Mouse (Mus musculus): Measurements from ENCODE around the gene Slc39a11. TPM values are rescaled to one million over a fixed set of nuclear protein-coding genes. Genes with fewer than 3 reads are reported as not detected.

The Slc39a11 gene
- polyA plus RNA-seq, 1 experiment from 2014 or later = 21.8 TPM

DNA sequence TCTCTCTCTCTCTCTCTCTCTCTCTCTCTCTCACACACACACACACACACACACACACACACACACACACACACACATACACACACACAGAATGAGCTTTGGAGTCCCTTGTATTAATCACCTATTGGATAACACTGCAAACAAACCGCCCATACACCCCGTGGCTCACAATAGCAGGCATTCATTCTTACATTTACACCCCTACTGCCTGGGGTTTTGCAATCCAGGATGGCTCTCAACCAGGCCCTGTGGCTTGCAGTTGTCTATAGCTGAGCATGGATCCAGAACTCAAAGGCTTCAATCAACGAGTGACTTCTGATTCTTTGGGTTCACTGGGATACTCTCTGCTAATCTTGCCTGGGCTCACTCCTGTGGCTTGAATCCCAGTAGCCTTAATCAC lies 424.1 kb downstream of the Slc39a11 start:
- Histone ChIP-seq H3K4me3 (ENCODE audit: low read depth, low read length) (no peak overlapping the region), H3K4me1 (ENCODE audit: insufficient read depth) (0 out of 2 replicates have a peak, but pooled peaks cover 3% of the 10 kb centered on the region), H3K9ac (no peak overlapping the region), H3K27ac (ENCODE audit: low read depth) (no peak overlapping the region), H3K4me2 (no peak overlapping the region), H3K27me3 (ENCODE audit: insufficient read depth, low read length) (no peaks in the 10 kb centered on the region), H3K36me3 (ENCODE audit: insufficient read depth) (no peaks in the 10 kb centered on the region), H3K9me3 (ENCODE audit: low read depth, low read length) (no peaks in the 10 kb centered on the region)
- no peak for DNase-seq
- 53% methylated on average over 3 of the region's 3 CpGs for WGBS
- TF ChIP-seq CTCF (IDR thresholded peaks at IDR 0.05; ENCODE audit: low read depth) = no peak
- ATAC-seq (ENCODE audit: insufficient read depth) = no peak

DNA sequence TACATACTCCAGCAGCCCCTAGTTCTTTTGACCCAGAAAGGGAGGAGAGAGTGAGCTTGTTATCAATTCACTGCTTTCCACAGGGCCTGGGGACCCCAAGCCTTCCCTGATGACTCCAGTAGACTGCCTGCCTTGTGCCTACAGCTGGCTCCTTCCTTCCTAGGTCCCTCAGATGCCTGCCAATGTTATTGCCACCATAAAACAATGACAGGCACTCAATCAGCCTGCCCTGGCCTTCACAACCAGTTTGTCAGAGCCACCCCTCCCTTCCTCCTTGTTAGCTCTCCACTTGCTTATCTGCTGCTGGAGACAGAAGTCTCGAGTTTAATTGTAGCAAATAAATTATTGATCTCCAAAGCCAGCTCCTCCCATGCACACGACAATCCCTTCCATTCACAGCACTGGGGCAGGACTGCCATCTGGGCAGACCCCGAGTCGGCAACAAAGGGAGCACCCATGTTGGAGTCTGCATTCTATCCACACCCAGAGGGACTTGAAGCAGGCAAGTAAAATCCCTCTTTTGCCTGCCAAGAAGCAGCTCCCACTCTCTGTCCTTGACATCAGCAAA lies 426.0 kb downstream of the Slc39a11 start:
- Histone ChIP-seq H3K4me3 (ENCODE audit: low read depth, low read length) (no peak overlapping the region), H3K9ac (no peak overlapping the region), H3K4me1 (ENCODE audit: insufficient read depth) (0 out of 2 replicates have a peak, but pooled peaks cover 3% of the 10 kb centered on the region), H3K27me3 (ENCODE audit: insufficient read depth, low read length) (no peaks in the 10 kb centered on the region), H3K36me3 (ENCODE audit: insufficient read depth) (no peaks in the 10 kb centered on the region), H3K4me2 (no peak overlapping the region), H3K9me3 (ENCODE audit: low read depth, low read length) (no peaks in the 10 kb centered on the region), H3K27ac (ENCODE audit: low read depth) (no peak overlapping the region)
- no peak for TF ChIP-seq CTCF (IDR thresholded peaks at IDR 0.05; ENCODE audit: low read depth)
- WGBS = 38% methylated on average over 4 of the region's 4 CpGs
- DNase-seq (no peak), ATAC-seq (ENCODE audit: insufficient read depth) (no peak)

DNA sequence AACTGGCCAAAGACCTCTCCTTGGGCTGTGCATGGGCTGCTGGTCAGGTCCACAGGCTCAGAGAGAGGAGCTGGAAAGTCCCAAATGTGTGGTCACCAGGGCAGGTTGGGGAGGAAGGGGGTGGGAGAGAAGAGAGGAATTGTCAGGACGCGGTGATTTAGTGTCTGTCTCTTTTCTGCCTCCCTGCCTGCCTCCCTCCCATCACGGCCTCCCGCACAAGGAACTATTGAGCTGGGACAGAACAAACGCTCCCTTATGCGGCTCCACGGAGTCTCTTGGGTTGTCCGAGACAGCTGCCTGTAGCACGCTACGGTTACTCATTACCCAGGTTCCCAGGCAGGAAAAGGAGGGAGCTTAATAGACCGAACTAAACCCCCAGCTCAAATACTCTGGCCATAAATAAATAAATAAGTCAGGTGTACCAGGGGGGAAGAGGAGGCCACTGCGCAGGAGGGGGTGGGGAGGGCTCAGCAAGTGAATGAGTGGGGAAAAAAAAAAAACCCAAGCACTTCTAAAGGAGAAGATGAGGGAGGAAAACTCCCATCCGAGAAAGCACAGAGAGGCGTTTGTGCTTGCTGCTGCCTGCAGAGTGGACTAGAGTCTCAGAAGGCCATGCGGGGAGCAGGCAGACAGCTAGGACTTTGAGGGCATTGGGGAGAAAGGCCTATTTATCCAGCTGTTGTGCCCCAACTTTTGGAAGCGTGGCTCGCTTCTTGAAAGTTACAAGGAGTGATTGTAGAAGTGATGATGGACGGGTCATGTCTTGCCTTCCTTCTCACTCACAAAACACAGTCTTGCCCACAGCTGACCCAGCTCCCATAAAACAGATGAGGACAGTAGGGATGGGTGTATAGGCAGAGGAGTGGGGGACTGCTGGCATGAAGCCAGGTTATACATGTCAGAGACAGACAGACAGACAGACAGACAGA lies 428.3 kb downstream of the Slc39a11 start:
- peak overlapping the region; percentile 38 for H3K4me2 ChIP-seq
- ATAC-seq (ENCODE audit: insufficient read depth) (peak; percentile 81), DNase-seq (peak; percentile 57)
- H3K9ac ChIP-seq = no peak overlapping the region
- WGBS = 21% methylated on average over 18 of the region's 18 CpGs
- peak overlapping the region; percentile 82 for H3K27ac ChIP-seq (ENCODE audit: low read depth)
- no peak overlapping the region for H3K4me3 ChIP-seq (ENCODE audit: low read depth, low read length)
- no peaks in the 10 kb centered on the region for H3K36me3 ChIP-seq (ENCODE audit: insufficient read depth)
- TF ChIP-seq CTCF (IDR thresholded peaks at IDR 0.05; ENCODE audit: low read depth) = no peak
- 0 out of 2 replicates have a peak, but pooled peaks cover 3% of the 10 kb centered on the region for H3K4me1 ChIP-seq (ENCODE audit: insufficient read depth)
- H3K27me3 ChIP-seq (ENCODE audit: insufficient read depth, low read length) = no peaks in the 10 kb centered on the region
- H3K9me3 ChIP-seq (ENCODE audit: low read depth, low read length) = no peaks in the 10 kb centered on the region

DNA sequence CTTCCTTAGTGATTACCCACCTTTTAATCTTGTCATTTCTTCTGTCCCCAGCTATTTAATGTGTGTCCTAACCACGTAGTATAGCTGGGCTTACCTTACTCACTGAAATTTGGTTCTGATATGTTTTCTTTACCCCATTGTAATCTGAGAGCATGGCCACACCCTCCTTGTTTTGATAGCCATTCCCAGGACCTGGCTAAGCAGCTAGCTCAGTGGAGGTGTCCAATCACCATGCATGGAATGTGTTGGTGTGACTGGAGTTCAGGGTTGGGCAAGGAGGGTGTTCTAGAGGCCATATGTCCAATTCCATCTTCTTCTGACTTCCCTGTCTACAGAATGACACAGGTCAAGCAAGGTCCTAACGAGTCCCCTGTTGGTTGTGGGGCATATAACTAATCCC lies 429.2 kb downstream of the Slc39a11 start:
- H3K9ac ChIP-seq = no peak overlapping the region
- 0 out of 2 replicates have a peak, but pooled peaks cover 3% of the 10 kb centered on the region for H3K4me1 ChIP-seq (ENCODE audit: insufficient read depth)
- H3K4me2 ChIP-seq = no peak overlapping the region
- H3K4me3 ChIP-seq (ENCODE audit: low read depth, low read length) = no peak overlapping the region
- TF ChIP-seq CTCF (IDR thresholded peaks at IDR 0.05; ENCODE audit: low read depth) = no peak
- 66% methylated on average over 2 of the region's 2 CpGs for WGBS
- no peaks in the 10 kb centered on the region for H3K27me3 ChIP-seq (ENCODE audit: insufficient read depth, low read length)
- H3K9me3 ChIP-seq (ENCODE audit: low read depth, low read length) = no peaks in the 10 kb centered on the region
- no peaks in the 10 kb centered on the region for H3K36me3 ChIP-seq (ENCODE audit: insufficient read depth)
- DNase-seq = no peak
- peak overlapping the region; percentile 82; the same call in 1 of the 2 replicates for H3K27ac ChIP-seq (ENCODE audit: low read depth)
- ATAC-seq (ENCODE audit: insufficient read depth) = no peak

DNA sequence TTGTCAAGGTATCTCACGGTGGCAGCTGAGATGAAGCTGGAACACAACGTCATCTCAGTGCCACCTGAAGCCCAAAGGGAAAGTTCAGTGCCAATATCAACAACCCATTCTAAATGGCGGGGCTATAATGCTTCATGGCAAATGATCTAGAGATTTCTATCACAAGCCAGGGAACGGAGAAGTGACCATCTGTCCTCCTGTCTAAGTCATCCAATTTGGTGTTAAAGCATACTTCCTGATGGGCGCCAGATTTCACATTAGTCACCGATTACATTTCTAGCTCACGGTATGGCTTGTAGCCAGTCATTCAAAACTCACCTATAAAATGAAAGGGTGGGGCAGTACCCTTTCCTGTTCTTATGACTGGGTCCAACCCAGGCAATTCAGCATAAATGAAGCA lies 435.1 kb downstream of the Slc39a11 start:
- ATAC-seq (ENCODE audit: insufficient read depth) = no peak
- no peaks in the 10 kb centered on the region for H3K9me3 ChIP-seq (ENCODE audit: low read depth, low read length)
- no peak overlapping the region for H3K4me3 ChIP-seq (ENCODE audit: low read depth, low read length)
- H3K4me2 ChIP-seq = no peak overlapping the region
- no peaks in the 10 kb centered on the region for H3K27me3 ChIP-seq (ENCODE audit: insufficient read depth, low read length)
- no peak for DNase-seq
- no peaks in the 10 kb centered on the region for H3K36me3 ChIP-seq (ENCODE audit: insufficient read depth)
- H3K27ac ChIP-seq (ENCODE audit: low read depth) = no peak overlapping the region
- no peak for TF ChIP-seq CTCF (IDR thresholded peaks at IDR 0.05; ENCODE audit: low read depth)
- H3K4me1 ChIP-seq (ENCODE audit: insufficient read depth) = no peaks in the 10 kb centered on the region
- H3K9ac ChIP-seq = no peak overlapping the region
- WGBS = 83% methylated on average over 7 of the region's 7 CpGs

DNA sequence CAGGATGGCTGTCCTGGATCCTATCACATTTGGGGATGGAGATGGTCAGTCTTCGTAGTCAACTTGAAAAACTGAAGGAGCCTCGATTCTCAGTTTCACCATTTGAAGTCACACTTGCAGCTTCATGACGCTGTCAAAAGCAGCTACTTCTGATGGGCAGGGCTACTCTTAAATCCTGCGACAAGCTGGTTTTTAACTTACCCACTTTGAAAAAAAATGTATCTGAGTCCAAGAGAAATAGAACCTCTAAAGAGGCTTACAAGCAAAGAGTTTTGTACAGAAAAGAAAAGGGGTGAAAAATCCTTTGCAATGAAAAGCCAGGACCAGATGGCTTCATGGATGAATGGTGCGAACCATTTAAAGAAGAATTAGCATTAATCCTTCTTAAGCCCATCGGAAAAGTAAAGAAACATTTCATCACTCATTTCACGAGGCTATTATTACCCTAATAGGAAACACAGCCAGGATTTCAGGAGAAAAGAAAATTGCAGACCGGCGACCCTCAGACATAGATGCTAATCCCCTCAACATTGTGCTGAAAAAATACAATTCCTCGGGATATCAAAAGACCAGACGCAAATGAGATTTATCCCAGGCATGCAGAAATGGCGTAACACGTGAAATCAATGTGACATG lies 437.4 kb downstream of the Slc39a11 start:
- no peaks in the 10 kb centered on the region for H3K36me3 ChIP-seq (ENCODE audit: insufficient read depth)
- no peak overlapping the region for H3K4me2 ChIP-seq
- H3K4me1 ChIP-seq (ENCODE audit: insufficient read depth) = peaks cover 6% of the 10 kb centered on the region; the same call in 1 of the 2 replicates
- H3K4me3 ChIP-seq (ENCODE audit: low read depth, low read length) = no peak overlapping the region
- no peak for TF ChIP-seq CTCF (IDR thresholded peaks at IDR 0.05; ENCODE audit: low read depth)
- H3K27ac ChIP-seq (ENCODE audit: low read depth) = no peak overlapping the region
- H3K27me3 ChIP-seq (ENCODE audit: insufficient read depth, low read length) = no peaks in the 10 kb centered on the region
- no peak overlapping the region for H3K9ac ChIP-seq
- no peak for ATAC-seq (ENCODE audit: insufficient read depth)
- DNase-seq = no peak
- WGBS = 70% methylated on average over 13 of the region's 13 CpGs
- H3K9me3 ChIP-seq (ENCODE audit: low read depth, low read length) = no peaks in the 10 kb centered on the region

Measured in lung, embryonic 14.5 days (tissue).